Mouse (Mus musculus) mouse embryonic stem cell (cell line): ENCODE measurements around the gene Pithd1.

Experiments used
- in situ Hi-C, 2 experiments: fragments of 300-500 bp; cut with MboI; formaldehyde crosslinking; loops; 1 replicate in 1 of 2; 3 replicates in 1 of 2; pipeline ENCODE4 v1.14.3; 2019 to 2020; ENCODE audit warnings: low sequenced_read_pairs in 2 of 2, low pct_unique_long_range_greater_than_20kb in 1 of 2, mixed read lengths in 1 of 2; ENCODE audit not compliant: unreplicated experiment in 1 of 2

Gene Pithd1

GRCm38 (mm10) chr4:135943389-135943788 is 43.7 kb downstream of the Pithd1 start:
- in situ Hi-C loops = loop anchor here in 1 of 2 experiments (10.0 kb wide), 1 partner anchor 129 kb away; no protein-coding TSS in a partner anchor

- in situ Hi-C loops = loop anchor here in 1 of 2 experiments (10.0 kb wide), 1 partner anchor 127 kb away; no protein-coding TSS in a partner anchor
Measured at GRCm38 (mm10) chr4:135942193-135942592, 44.9 kb downstream of the Pithd1 start.

GRCm38 (mm10) chr4:135941026-135941425 is 46.0 kb downstream of the Pithd1 start:
- in situ Hi-C loops = loop anchor here in 1 of 2 experiments (10.0 kb wide), 1 partner anchor 126 kb away; no protein-coding TSS in a partner anchor

DNA sequence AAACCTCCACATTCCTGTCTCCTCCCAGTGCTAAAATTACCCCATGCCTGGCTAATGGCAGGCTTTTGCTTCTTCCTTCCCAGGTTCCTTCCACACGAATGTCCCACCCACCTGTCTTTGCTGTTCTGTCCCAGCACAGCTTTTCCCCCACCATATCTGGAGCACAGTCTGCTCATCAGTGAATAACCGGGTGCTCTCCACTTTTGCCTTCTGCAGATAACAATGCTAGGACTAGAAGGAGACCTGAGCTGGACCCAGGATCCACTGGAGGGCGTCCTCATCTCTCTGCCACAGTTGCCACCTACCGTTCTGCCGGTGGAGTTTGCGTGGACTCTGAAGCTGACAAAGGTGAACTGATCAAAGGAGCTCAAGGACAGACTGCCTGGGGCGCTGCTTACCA is 48.2 kb downstream of the Pithd1 start:
- in situ Hi-C loops = no loop called here

- in situ Hi-C loops = no loop called here
Measured at GRCm38 (mm10) chr4:135935502-135935901, 51.6 kb downstream of the Pithd1 start.

- in situ Hi-C loops = no loop called here
Measured at GRCm38 (mm10) chr4:135934708-135935500, 52.2 kb downstream of the Pithd1 start.

- in situ Hi-C loops = no loop called here
Measured at GRCm38 (mm10) chr4:135931832-135932231, 55.2 kb downstream of the Pithd1 start.

- in situ Hi-C loops = no loop called here
Measured at GRCm38 (mm10) chr4:135930239-135930638, 56.8 kb downstream of the Pithd1 start.

GRCm38 (mm10) chr4:135929828-135930227 is 57.2 kb downstream of the Pithd1 start:
- in situ Hi-C loops = no loop called here

GRCm38 (mm10) chr4:135929405-135929804 is 57.7 kb downstream of the Pithd1 start:
- in situ Hi-C loops = no loop called here

GRCm38 (mm10) chr4:135928376-135928775 is 58.7 kb downstream of the Pithd1 start:
- in situ Hi-C loops = no loop called here

- in situ Hi-C loops = no loop called here
Measured at GRCm38 (mm10) chr4:135926861-135927260, 60.2 kb downstream of the Pithd1 start.

GRCm38 (mm10) chr4:135926195-135926808 is 60.8 kb downstream of the Pithd1 start:
- in situ Hi-C loops = no loop called here
